Mouse (Mus musculus) kidney, embryonic 14.5 days (tissue): ENCODE measurements around the gene St6galnac3. TPM values are rescaled to one million over a fixed set of nuclear protein-coding genes. Genes with fewer than 3 reads are reported as not detected.

Source experiments
- ATAC-seq: fragments of 200-750 bp; cut with Nextera tagmentation; 2 replicates; pipeline ENCODE4 v1.8.0; 2017; ENCODE audit warnings: moderate number of reproducible peaks, mild to moderate bottlenecking, moderate TSS enrichment, moderate library complexity; ENCODE audit not compliant: low FRiP score, low TSS enrichment
- H3K27ac ChIP-seq: fragments of 300-500 bp; sonication (generic); 2 replicates; pipeline ENCODE4 v1.5.1; 2014; ENCODE audit warnings: low read depth, mild to moderate bottlenecking, low read length, moderate library complexity, mixed read lengths
- H3K27me3 ChIP-seq: fragments of 300-500 bp; sonication (generic); 2 replicates; pipeline ENCODE4 v1.6.1; 2014; ENCODE audit warnings: mild to moderate bottlenecking, low read length; ENCODE audit not compliant: control insufficient read depth, insufficient read depth
- H3K36me3 ChIP-seq: fragments of 300-500 bp; sonication (generic); 2 replicates; pipeline ENCODE4 v1.6.1; 2014; ENCODE audit warnings: low read length, mixed read lengths; ENCODE audit not compliant: control insufficient read depth, insufficient read depth
- H3K4me1 ChIP-seq: fragments of 300-500 bp; sonication (generic); 2 replicates; pipeline ENCODE4 v1.6.1; 2014; ENCODE audit warnings: low read length, mixed read lengths; ENCODE audit not compliant: control insufficient read depth, insufficient read depth
- H3K4me2 ChIP-seq: fragments of 300-500 bp; sonication (generic); replicated peaks from 2 replicates; pipeline ENCODE4 v1.6.1; 2014; ENCODE audit warnings: low read depth, mild to moderate bottlenecking, low read length
- H3K4me3 ChIP-seq: fragments of 300-500 bp; sonication (generic); 2 replicates; pipeline ENCODE4 v1.5.1; 2014; ENCODE audit warnings: mild to moderate bottlenecking, low read length
- H3K9ac ChIP-seq: fragments of 300-500 bp; sonication (generic); 2 replicates; pipeline ENCODE4 v1.6.1; 2014; ENCODE audit warnings: low read depth, mild to moderate bottlenecking, low read length, moderate library complexity
- H3K9me3 ChIP-seq: fragments of 300-500 bp; sonication (generic); 2 replicates; pipeline ENCODE4 v1.6.1; 2016; ENCODE audit warnings: low read length; ENCODE audit not compliant: control insufficient read depth
- WGBS: fragments of 180-500 bp; shearing (Covaris S2); extraction: QIAGEN DNeasy Blood & Tissue Kit; methylation state at CpG from one replicate; pipeline ENCODE4 v1.1.7; 2014; 5-methylcytosine and 5-hydroxymethylcytosine counted together
- polyA plus RNA-seq: library from polyadenylated mRNA; unstranded; fragments of >200 nt; fragmentation: Nextera tagmentation; extraction: Ambion mirVana; gene quantifications from 2 replicates; pipeline ENCODE4 v1.2.1, GENCODE M21; 2014

St6galnac3 gene
- polyA plus RNA-seq, 1 experiment from 2014 or later = 63.8 TPM

DNA sequence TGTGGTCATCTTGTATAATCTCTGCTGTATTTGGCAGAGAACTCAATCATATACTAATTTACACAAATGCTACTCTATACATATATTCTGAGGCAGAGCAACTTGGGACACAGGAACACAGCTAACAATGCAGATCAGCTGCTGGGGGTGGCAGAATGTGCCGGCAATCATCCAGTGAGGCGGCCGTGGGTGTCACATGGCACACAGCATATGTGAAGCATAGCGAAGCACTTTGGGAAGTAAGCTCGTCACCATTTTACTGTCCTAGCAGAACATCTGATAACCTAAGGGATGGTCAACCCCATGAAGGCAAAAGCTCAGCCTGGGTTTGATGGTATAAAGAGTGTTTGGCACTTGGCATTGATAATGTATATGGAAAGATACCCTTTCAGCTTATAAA lies 520.9 kb downstream of the St6galnac3 start:
- Histone ChIP-seq H3K4me2 (no peak overlapping the region), H3K27ac (no peak overlapping the region), H3K9me3 (no peaks in the 10 kb centered on the region), H3K27me3 (no peaks in the 10 kb centered on the region), H3K4me3 (no peak overlapping the region), H3K36me3 (no peaks in the 10 kb centered on the region), H3K4me1 (no peaks in the 10 kb centered on the region), H3K9ac (no peak overlapping the region)
- WGBS = 90% methylated on average over 5 of the region's 5 CpGs
- ATAC-seq = no peak

DNA sequence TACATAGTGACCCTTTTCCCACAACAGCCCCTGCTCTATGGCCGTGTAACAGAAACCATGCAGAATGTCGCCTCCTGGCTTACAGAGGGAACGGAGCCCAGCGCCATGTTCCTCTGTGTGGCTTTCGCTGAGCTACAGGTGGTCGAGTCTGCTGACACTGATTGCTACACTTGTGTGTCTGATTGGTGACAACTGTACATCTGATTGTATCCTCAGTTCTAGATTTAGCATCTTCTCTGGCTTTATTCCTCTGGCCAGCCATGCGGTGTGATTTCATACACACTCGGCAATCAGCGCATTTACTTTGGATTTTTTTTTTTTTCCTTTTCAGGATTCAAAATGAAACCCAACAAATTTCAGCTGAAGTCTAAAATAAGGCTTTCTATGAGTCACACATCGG lies 523.1 kb downstream of the St6galnac3 start:
- Histone ChIP-seq H3K27ac (no peak overlapping the region), H3K27me3 (no peaks in the 10 kb centered on the region), H3K4me2 (no peak overlapping the region), H3K36me3 (no peaks in the 10 kb centered on the region), H3K9ac (no peak overlapping the region), H3K4me1 (no peaks in the 10 kb centered on the region), H3K4me3 (no peak overlapping the region), H3K9me3 (no peaks in the 10 kb centered on the region)
- no peak for ATAC-seq
- 91% methylated on average over 10 of the region's 10 CpGs for WGBS

DNA sequence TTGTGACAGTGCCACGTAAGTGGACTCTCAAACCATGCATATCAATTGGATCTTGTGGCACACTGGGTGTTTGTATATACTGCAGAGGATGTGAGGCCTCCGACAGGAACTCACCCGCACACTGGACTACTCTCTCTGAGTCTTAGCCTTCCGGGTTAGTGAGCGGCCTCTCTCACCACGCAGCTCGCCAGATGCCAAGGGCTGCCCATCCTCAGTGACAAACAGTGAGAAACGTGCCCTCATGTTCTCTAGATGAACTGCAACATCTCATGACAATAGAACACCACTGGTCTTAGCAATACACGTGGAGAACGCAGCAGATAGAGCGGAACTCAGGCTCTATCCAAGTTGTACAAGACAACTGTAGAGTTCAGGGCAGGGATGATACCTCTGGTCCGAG lies 524.2 kb downstream of the St6galnac3 start:
- Histone ChIP-seq H3K36me3 (no peaks in the 10 kb centered on the region), H3K4me3 (no peak overlapping the region), H3K9ac (no peak overlapping the region), H3K4me1 (no peaks in the 10 kb centered on the region), H3K4me2 (no peak overlapping the region), H3K9me3 (no peaks in the 10 kb centered on the region), H3K27me3 (no peaks in the 10 kb centered on the region), H3K27ac (no peak overlapping the region)
- no peak for ATAC-seq
- 93% methylated on average over 12 of the region's 12 CpGs for WGBS

DNA sequence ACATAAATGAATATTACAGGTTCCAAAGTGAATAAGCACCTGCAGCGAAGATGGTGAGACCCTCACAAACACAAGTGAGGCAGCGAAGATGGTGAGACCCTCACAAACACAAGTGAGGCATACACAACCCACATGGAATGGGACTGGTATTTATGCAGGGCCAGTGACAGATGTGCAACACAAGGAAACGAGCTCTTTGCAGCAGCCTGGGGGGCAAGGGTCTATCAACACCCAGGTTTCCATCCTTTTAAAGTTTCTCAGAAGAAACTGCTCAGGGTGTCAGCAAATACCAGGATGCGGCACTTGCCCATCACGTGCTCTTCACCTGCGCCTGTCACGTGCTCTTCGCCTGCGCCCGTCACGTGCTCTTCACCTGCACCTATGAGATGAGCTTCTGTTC lies 524.9 kb downstream of the St6galnac3 start:
- Histone ChIP-seq H3K9me3 (no peaks in the 10 kb centered on the region), H3K27ac (no peak overlapping the region), H3K4me3 (no peak overlapping the region), H3K9ac (no peak overlapping the region), H3K36me3 (no peaks in the 10 kb centered on the region), H3K27me3 (no peaks in the 10 kb centered on the region), H3K4me2 (no peak overlapping the region), H3K4me1 (no peaks in the 10 kb centered on the region)
- no peak for ATAC-seq
- 92% methylated on average over 11 of the region's 11 CpGs for WGBS

DNA sequence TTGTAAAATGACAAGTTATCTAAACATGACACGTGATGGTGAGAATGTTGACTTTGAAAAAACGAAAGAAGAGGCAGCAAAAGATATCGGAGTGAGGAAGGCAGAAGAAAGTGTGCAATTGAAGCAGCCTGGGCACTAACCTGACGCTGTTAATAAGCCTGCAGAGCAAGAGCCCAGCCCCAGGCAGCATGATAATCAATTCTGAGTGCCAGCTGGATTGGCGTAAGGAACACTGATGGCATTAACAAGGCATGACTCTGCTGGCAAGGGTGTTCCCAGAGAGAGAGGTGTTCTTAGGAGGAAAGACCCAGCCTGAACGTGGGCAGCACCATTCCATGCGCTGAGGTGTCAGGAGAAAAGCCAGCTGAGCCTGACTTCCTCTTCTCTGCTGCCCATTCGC lies 525.7 kb downstream of the St6galnac3 start:
- H3K4me1 ChIP-seq = no peaks in the 10 kb centered on the region
- H3K4me2 ChIP-seq = no peak overlapping the region
- 79% methylated on average over 8 of the region's 8 CpGs for WGBS

DNA sequence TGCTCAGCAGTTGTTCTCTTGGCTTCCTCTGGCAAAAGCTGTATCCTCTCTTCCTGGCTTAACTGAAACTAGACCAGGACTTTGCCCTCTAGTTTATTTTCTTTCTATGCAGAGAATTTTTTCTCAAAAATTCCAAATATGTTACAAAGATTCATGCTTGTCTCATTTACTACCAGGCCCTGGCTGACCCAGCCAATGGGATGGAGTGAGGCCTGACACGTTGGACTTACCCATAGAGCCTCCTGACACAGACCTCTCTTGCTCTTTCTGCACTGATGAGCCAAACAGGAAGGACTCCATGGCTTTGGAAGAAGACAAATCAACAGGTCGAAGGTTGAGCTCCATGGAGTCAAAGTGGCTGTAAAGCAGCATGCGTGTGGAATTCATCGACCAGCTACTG lies 526.5 kb downstream of the St6galnac3 start:
- Histone ChIP-seq H3K4me2 (no peak overlapping the region), H3K27ac (no peak overlapping the region), H3K9ac (no peak overlapping the region), H3K36me3 (no peaks in the 10 kb centered on the region), H3K4me1 (no peaks in the 10 kb centered on the region), H3K9me3 (no peaks in the 10 kb centered on the region), H3K4me3 (no peak overlapping the region), H3K27me3 (no peaks in the 10 kb centered on the region)
- WGBS = 74% methylated on average over 4 of the region's 4 CpGs
- no peak for ATAC-seq

More for the DNA sequence above, 525.7 kb downstream of the St6galnac3 start:
- Histone ChIP-seq H3K27me3 (no peaks in the 10 kb centered on the region), H3K9ac (no peak overlapping the region), H3K27ac (no peak overlapping the region), H3K36me3 (no peaks in the 10 kb centered on the region), H3K9me3 (no peaks in the 10 kb centered on the region), H3K4me3 (no peak overlapping the region)
- no peak for ATAC-seq

DNA sequence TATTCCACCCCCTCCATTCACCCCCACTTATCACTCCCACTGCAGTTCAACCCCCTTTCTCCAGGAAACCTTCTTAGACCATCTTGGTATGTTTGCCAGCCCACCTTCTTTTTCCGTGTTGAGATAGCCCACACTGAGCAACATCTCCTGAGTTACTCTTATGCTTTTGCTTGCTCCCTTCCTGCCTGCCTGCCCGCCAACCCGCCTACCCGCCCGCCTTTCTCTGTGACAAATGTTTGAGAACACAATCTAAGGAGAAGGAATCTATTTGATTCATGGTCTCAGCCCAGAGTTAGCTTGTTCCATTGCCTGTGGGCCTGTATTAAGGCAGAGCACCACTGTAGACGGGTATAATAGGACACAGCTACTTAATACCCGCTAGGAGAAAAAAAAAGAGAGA lies 531.9 kb downstream of the St6galnac3 start:
- ATAC-seq = no peak
- Histone ChIP-seq H3K27me3 (no peaks in the 10 kb centered on the region), H3K9ac (no peak overlapping the region), H3K27ac (no peak overlapping the region), H3K4me2 (no peak overlapping the region), H3K9me3 (no peaks in the 10 kb centered on the region), H3K36me3 (no peaks in the 10 kb centered on the region), H3K4me3 (no peak overlapping the region), H3K4me1 (no peaks in the 10 kb centered on the region)
- WGBS = 84% methylated on average over 7 of the region's 7 CpGs

DNA sequence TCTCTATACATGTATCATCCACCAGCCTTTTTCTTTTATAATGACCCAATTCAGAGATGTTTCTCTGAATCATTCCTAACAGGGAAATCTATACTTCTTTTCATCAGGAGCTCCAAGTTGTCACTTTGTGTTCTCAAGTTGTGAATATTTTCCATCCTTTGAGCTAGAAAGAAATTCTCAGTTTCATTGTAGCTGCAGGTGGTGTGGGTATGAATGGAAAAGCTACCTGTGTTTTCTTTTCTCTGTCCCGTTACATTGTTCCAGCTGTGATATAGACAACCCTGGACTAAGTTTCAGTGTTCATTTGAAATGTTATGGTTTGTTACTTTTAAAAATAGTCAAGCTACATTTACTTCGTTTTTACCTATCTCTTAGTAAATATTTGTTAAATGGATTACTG lies 534.2 kb downstream of the St6galnac3 start:
- ATAC-seq = no peak

DNA sequence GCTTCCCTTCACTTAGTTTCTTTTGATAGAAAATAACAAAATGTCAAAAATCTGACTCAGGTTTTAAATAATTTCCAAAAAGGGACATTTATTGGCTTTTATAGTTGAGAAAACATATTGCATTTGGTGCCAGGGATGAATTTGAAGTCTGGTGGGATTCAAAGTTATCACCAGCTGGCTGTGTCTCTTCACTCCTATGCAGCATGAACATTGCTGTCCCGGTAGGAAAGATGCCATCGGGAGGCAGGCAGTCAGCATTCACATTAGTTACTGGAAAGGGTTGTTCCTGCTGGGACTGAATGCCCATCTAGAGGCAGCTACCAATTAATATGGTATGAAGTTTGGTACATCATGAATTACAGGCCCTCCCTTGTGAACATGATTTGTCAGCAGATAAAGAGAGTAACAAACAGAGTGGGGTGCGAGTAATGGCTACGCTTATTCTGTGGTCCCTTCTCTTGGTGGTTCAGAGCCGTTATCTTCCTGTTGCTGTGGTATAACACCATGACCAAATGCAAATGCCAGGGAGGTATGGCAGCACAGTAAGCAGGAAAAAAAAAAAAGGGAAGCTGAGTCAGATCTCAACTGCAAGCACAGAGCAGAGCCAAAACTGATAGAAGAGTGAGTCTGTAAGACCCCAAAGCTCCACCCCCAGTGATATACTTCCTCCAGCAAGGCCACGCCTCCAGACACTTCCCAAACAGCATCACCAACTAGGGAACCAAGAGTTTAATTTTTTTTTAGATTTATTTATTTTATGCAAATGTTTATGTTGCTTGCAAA lies 535.1 kb downstream of the St6galnac3 start:
- Histone ChIP-seq H3K4me1 (no peaks in the 10 kb centered on the region), H3K9me3 (no peaks in the 10 kb centered on the region), H3K9ac (no peak overlapping the region), H3K4me3 (no peak overlapping the region), H3K4me2 (no peak overlapping the region), H3K36me3 (no peaks in the 10 kb centered on the region), H3K27me3 (no peaks in the 10 kb centered on the region), H3K27ac (no peak overlapping the region)
- no peak for ATAC-seq
- 92% methylated on average over 6 of the region's 6 CpGs for WGBS

More for the DNA sequence above, 534.2 kb downstream of the St6galnac3 start:
- H3K36me3 ChIP-seq = no peaks in the 10 kb centered on the region
- H3K9me3 ChIP-seq = no peaks in the 10 kb centered on the region
- H3K27me3 ChIP-seq = no peaks in the 10 kb centered on the region
- no peaks in the 10 kb centered on the region for H3K4me1 ChIP-seq
- 80% methylated on average over 2 of the region's 2 CpGs for WGBS
- no peak overlapping the region for H3K4me3 ChIP-seq
- no peak overlapping the region for H3K4me2 ChIP-seq
- H3K27ac ChIP-seq = no peak overlapping the region
- H3K9ac ChIP-seq = no peak overlapping the region
